Mouse (Mus musculus): ENCODE measurements around the gene Ifna7.
"Not testable (repeated sequence)": the region's sequence is repeated elsewhere in the genome, so short reads cannot be mapped to it uniquely, and the experiment has no call there.

The Ifna7 gene

DNA sequence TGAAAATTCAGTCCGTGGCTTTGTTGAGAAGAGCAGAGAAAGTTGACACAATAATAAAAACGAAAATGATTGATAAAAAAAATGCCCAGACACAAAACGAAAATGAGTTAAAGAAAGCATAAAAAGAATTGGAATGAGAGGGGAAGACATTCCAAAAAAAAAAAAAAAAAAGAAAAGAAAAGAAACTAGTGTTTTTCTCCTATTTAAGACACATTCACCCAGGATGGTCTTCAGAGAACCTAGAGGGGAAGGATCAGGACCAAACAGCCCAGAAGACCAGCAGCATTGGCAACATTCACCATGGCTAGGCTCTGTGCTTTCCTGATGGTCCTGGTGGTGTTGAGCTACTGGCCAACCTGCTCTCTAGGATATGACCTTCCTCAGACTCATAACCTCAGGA lies at the start of gene Ifna7:
Ifna7 (plus strand) TSS at position 301 of the 400 bp plus-strand sequence.
- Histone ChIP-seq H3K36me3 (ENCODE audit: control insufficient read depth, insufficient read depth, low read length, poor library complexity, severe bottlenecking) (no peaks in the 10 kb centered on the region), H3K27me3 (ENCODE audit: control insufficient read depth, insufficient read depth, low read length, poor library complexity, severe bottlenecking) (no peaks in the 10 kb centered on the region)
- no peak for DNase-seq (ENCODE audit: low read depth, low spot score)

DNA sequence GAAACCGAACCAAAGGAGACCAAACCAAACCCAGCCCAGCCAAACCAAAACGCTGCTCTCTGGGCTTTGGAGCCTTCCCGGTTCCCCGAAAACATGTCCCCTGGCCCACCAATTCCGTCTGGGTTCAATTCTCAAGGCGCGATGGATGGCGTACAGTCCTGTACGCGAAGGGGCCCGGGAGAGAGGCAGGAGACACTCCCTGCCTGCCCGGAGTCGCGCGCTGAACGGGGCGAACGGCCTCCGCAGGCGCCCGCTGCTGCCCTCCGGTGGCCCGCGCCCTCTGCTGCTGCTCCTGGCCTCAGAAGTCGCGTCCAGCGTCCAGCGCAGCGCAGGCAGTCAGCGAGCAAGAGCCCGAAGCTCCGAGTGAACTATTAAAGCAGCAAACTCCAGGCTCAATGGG lies 42.5 kb upstream of the Ifna7 start, which contains the start of gene Gm13290:
Gm13290 (plus strand) TSS at position 301 of the 400 bp plus-strand sequence.
- not testable (repeated sequence) for H3K27me3 ChIP-seq (ENCODE audit: control insufficient read depth, insufficient read depth, low read length, poor library complexity, severe bottlenecking); DNase-seq (ENCODE audit: low read depth, low spot score); H3K36me3 ChIP-seq (ENCODE audit: control insufficient read depth, insufficient read depth, low read length, poor library complexity, severe bottlenecking)

DNA sequence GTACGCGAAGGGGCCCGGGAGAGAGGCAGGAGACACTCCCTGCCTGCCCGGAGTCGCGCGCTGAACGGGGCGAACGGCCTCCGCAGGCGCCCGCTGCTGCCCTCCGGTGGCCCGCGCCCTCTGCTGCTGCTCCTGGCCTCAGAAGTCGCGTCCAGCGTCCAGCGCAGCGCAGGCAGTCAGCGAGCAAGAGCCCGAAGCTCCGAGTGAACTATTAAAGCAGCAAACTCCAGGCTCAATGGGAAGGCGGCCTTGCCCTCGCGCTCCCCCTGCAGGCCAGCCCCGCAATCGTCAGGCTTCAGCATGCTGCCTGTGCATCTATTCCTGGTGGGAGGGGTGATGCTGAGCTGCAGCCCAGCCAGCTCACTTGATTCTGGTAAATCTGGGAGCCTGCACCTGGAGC lies 39.4 kb upstream of the Ifna7 start, which contains the start of gene Gm13289:
Gm13289 (plus strand) TSS at position 301 of the 400 bp plus-strand sequence.
- DNase-seq (ENCODE audit: low read depth, low spot score); H3K27me3 ChIP-seq (ENCODE audit: control insufficient read depth, insufficient read depth, low read length, poor library complexity, severe bottlenecking); H3K36me3 ChIP-seq (ENCODE audit: control insufficient read depth, insufficient read depth, low read length, poor library complexity, severe bottlenecking): not testable (repeated sequence)

DNA sequence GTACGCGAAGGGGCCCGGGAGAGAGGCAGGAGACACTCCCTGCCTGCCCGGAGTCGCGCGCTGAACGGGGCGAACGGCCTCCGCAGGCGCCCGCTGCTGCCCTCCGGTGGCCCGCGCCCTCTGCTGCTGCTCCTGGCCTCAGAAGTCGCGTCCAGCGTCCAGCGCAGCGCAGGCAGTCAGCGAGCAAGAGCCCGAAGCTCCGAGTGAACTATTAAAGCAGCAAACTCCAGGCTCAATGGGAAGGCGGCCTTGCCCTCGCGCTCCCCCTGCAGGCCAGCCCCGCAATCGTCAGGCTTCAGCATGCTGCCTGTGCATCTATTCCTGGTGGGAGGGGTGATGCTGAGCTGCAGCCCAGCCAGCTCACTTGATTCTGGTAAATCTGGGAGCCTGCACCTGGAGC lies 36.5 kb upstream of the Ifna7 start, which contains the start of gene Gm13272:
Gm13272 (plus strand) TSS at position 301 of the 400 bp plus-strand sequence.
- not testable (repeated sequence) for H3K27me3 ChIP-seq (ENCODE audit: control insufficient read depth, insufficient read depth, low read length, poor library complexity, severe bottlenecking); H3K36me3 ChIP-seq (ENCODE audit: control insufficient read depth, insufficient read depth, low read length, poor library complexity, severe bottlenecking); DNase-seq (ENCODE audit: low read depth, low spot score)

DNA sequence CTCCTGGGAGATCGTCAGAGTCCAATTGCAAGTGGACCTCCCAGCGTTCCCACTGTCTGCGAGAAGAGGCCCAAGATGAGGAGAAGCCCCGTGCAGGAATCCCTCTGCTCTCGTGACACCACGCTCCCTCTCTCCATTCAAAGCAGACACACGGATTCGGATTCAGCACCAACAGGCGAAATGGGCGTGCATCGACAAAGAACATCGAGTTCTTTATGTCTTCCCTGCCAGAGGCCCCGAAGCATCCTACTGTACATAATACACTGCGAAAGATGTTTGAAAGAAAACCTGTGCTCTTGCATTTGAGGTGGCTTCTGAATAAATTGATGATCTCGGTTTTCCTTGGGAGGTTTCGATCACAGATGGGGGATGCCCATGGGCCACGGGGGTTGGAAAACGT lies 35.7 kb upstream of the Ifna7 start:
- H3K27me3 ChIP-seq (ENCODE audit: control insufficient read depth, insufficient read depth, low read length, poor library complexity, severe bottlenecking); DNase-seq (ENCODE audit: low read depth, low spot score); H3K36me3 ChIP-seq (ENCODE audit: control insufficient read depth, insufficient read depth, low read length, poor library complexity, severe bottlenecking): not testable (repeated sequence)

DNA sequence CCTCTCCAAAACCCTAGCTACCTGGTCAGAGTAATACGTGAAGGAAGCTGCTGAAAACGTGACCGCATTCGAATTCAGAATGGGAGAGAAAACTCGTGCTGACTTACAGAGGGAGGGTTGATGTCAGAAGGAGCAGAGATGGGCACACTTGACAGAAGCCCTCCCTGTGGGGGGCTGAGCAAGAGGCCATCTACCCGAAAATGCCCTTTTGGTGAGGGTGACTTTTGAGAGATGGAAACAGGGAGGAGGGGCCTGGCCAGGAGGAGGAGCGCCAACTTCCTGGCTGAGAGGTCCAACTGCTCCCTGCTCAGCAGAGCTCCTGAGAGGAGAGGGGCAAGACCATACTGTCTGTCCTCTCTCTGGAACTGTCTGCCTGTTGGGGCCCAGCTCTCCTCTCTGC lies 34.2 kb upstream of the Ifna7 start, which contains the start of gene Ifnz:
Ifnz (plus strand) TSS at position 301 of the 400 bp plus-strand sequence.
- H3K36me3 ChIP-seq (ENCODE audit: control insufficient read depth, insufficient read depth, low read length, poor library complexity, severe bottlenecking); H3K27me3 ChIP-seq (ENCODE audit: control insufficient read depth, insufficient read depth, low read length, poor library complexity, severe bottlenecking); DNase-seq (ENCODE audit: low read depth, low spot score): not testable (repeated sequence)

DNA sequence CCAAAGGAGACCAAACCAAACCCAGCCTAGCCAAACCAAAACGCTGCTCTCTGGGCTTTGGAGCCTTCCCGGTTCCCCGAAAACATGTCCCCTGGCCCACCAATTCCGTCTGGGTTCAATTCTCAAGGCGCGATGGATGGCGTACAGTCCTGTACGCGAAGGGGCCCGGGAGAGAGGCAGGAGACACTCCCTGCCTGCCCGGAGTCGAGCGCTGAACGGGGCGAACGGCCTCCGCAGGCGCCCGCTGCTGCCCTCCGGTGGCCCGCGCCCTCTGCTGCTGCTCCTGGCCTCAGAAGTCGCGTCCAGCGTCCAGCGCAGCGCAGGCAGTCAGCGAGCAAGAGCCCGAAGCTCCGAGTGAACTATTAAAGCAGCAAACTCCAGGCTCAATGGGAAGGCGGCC lies 33.7 kb upstream of the Ifna7 start:
- DNase-seq (ENCODE audit: low read depth, low spot score); H3K36me3 ChIP-seq (ENCODE audit: control insufficient read depth, insufficient read depth, low read length, poor library complexity, severe bottlenecking); H3K27me3 ChIP-seq (ENCODE audit: control insufficient read depth, insufficient read depth, low read length, poor library complexity, severe bottlenecking): not testable (repeated sequence)

DNA sequence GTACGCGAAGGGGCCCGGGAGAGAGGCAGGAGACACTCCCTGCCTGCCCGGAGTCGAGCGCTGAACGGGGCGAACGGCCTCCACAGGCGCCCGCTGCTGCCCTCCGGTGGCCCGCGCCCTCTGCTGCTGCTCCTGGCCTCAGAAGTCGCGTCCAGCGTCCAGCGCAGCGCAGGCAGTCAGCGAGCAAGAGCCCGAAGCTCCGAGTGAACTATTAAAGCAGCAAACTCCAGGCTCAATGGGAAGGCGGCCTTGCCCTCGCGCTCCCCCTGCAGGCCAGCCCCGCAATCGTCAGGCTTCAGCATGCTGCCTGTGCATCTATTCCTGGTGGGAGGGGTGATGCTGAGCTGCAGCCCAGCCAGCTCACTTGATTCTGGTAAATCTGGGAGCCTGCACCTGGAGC lies 30.6 kb upstream of the Ifna7 start, which contains the start of gene Gm13276:
Gm13276 (plus strand) TSS at position 301 of the 400 bp plus-strand sequence.
- H3K36me3 ChIP-seq (ENCODE audit: control insufficient read depth, insufficient read depth, low read length, poor library complexity, severe bottlenecking); H3K27me3 ChIP-seq (ENCODE audit: control insufficient read depth, insufficient read depth, low read length, poor library complexity, severe bottlenecking); DNase-seq (ENCODE audit: low read depth, low spot score): not testable (repeated sequence)

DNA sequence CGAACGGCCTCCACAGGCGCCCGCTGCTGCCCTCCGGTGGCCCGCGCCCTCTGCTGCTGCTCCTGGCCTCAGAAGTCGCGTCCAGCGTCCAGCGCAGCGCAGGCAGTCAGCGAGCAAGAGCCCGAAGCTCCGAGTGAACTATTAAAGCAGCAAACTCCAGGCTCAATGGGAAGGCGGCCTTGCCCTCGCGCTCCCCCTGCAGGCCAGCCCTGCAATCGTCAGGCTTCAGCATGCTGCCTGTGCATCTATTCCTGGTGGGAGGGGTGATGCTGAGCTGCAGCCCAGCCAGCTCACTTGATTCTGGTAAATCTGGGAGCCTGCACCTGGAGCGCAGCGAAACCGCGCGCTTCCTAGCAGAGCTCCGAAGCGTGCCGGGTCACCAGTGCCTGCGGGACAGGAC lies 27.6 kb upstream of the Ifna7 start, which contains the start of gene Gm13277:
Gm13277 (plus strand) TSS at position 231 of the 400 bp plus-strand sequence.
- not testable (repeated sequence) for DNase-seq (ENCODE audit: low read depth, low spot score); H3K36me3 ChIP-seq (ENCODE audit: control insufficient read depth, insufficient read depth, low read length, poor library complexity, severe bottlenecking); H3K27me3 ChIP-seq (ENCODE audit: control insufficient read depth, insufficient read depth, low read length, poor library complexity, severe bottlenecking)

DNA sequence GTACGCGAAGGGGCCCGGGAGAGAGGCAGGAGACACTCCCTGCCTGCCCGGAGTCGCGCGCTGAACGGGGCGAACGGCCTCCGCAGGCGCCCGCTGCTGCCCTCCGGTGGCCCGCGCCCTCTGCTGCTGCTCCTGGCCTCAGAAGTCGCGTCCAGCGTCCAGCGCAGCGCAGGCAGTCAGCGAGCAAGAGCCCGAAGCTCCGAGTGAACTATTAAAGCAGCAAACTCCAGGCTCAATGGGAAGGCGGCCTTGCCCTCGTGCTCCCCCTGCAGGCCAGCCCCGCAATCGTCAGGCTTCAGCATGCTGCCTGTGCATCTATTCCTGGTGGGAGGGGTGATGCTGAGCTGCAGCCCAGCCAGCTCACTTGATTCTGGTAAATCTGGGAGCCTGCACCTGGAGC lies 24.8 kb upstream of the Ifna7 start, which contains the start of gene Gm13278:
Gm13278 (plus strand) TSS at position 301 of the 400 bp plus-strand sequence.
- not testable (repeated sequence) for H3K36me3 ChIP-seq (ENCODE audit: control insufficient read depth, insufficient read depth, low read length, poor library complexity, severe bottlenecking); H3K27me3 ChIP-seq (ENCODE audit: control insufficient read depth, insufficient read depth, low read length, poor library complexity, severe bottlenecking); DNase-seq (ENCODE audit: low read depth, low spot score)

DNA sequence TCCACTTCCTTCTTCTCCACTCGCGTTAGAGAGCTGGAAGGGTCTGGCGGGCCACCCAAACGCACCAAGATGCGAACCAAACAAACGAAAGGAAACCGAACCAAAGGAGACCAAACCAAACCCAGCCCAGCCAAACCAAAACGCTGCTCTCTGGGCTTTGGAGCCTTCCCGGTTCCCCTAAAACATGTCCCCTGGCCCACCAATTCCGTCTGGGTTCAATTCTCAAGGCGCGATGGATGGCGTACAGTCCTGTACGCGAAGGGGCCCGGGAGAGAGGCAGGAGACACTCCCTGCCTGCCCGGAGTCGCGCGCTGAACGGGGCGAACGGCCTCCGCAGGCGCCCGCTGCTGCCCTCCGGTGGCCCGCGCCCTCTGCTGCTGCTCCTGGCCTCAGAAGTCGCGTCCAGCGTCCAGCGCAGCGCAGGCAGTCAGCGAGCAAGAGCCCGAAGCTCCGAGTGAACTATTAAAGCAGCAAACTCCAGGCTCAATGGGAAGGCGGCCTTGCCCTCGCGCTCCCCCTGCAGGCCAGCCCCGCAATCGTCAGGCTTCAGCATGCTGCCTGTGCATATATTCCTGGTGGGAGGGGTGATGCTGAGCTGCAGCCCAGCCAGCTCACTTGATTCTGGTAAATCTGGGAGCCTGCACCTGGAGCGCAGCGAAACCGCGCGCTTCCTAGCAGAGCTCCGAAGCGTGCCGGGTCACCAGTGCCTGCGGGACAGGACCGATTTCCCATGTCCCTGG lies 21.9 kb upstream of the Ifna7 start, which contains the start of gene Gm13275:
Gm13275 (plus strand) TSS at position 552 of the 740 bp plus-strand sequence.
- not testable (repeated sequence) for H3K36me3 ChIP-seq (ENCODE audit: control insufficient read depth, insufficient read depth, low read length, poor library complexity, severe bottlenecking); DNase-seq (ENCODE audit: low read depth, low spot score); H3K27me3 ChIP-seq (ENCODE audit: control insufficient read depth, insufficient read depth, low read length, poor library complexity, severe bottlenecking)

DNA sequence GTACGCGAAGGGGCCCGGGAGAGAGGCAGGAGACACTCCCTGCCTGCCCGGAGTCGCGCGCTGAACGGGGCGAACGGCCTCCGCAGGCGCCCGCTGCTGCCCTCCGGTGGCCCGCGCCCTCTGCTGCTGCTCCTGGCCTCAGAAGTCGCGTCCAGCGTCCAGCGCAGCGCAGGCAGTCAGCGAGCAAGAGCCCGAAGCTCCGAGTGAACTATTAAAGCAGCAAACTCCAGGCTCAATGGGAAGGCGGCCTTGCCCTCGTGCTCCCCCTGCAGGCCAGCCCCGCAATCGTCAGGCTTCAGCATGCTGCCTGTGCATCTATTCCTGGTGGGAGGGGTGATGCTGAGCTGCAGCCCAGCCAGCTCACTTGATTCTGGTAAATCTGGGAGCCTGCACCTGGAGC lies 18.9 kb upstream of the Ifna7 start, which contains the start of gene Gm13279:
Gm13279 (plus strand) TSS at position 301 of the 400 bp plus-strand sequence.
- H3K27me3 ChIP-seq (ENCODE audit: control insufficient read depth, insufficient read depth, low read length, poor library complexity, severe bottlenecking); H3K36me3 ChIP-seq (ENCODE audit: control insufficient read depth, insufficient read depth, low read length, poor library complexity, severe bottlenecking): not testable (repeated sequence)

DNA sequence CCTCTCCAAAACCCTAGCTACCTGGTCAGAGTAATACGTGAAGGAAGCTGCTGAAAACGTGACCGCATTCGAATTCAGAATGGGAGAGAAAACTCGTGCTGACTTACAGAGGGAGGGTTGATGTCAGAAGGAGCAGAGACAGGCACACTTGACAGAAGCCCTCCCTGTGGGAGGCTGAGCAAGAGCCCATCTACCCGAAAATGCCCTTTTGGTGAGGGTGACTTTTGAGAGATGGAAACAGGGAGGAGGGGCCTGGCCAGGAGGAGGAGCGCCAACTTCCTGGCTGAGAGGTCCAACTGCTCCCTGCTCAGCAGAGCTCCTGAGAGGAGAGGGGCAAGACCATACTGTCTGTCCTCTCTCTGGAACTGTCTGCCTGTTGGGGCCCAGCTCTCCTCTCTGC lies 16.7 kb upstream of the Ifna7 start, which contains the start of gene Gm13285:
Gm13285 (plus strand) TSS at position 301 of the 400 bp plus-strand sequence.
- DNase-seq (ENCODE audit: low read depth, low spot score); H3K36me3 ChIP-seq (ENCODE audit: control insufficient read depth, insufficient read depth, low read length, poor library complexity, severe bottlenecking); H3K27me3 ChIP-seq (ENCODE audit: control insufficient read depth, insufficient read depth, low read length, poor library complexity, severe bottlenecking): not testable (repeated sequence)

More for the DNA sequence above, 18.9 kb upstream of the Ifna7 start, which contains the start of gene Gm13279:
- DNase-seq (ENCODE audit: low read depth, low spot score), result not testable (repeated sequence)

DNA sequence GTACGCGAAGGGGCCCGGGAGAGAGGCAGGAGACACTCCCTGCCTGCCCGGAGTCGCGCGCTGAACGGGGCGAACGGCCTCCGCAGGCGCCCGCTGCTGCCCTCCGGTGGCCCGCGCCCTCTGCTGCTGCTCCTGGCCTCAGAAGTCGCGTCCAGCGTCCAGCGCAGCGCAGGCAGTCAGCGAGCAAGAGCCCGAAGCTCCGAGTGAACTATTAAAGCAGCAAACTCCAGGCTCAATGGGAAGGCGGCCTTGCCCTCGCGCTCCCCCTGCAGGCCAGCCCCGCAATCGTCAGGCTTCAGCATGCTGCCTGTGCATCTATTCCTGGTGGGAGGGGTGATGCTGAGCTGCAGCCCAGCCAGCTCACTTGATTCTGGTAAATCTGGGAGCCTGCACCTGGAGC lies 13.1 kb upstream of the Ifna7 start, which contains the start of gene Gm13287:
Gm13287 (plus strand) TSS at position 301 of the 400 bp plus-strand sequence.
- not testable (repeated sequence) for H3K36me3 ChIP-seq (ENCODE audit: control insufficient read depth, insufficient read depth, low read length, poor library complexity, severe bottlenecking); DNase-seq (ENCODE audit: low read depth, low spot score); H3K27me3 ChIP-seq (ENCODE audit: control insufficient read depth, insufficient read depth, low read length, poor library complexity, severe bottlenecking)

DNA sequence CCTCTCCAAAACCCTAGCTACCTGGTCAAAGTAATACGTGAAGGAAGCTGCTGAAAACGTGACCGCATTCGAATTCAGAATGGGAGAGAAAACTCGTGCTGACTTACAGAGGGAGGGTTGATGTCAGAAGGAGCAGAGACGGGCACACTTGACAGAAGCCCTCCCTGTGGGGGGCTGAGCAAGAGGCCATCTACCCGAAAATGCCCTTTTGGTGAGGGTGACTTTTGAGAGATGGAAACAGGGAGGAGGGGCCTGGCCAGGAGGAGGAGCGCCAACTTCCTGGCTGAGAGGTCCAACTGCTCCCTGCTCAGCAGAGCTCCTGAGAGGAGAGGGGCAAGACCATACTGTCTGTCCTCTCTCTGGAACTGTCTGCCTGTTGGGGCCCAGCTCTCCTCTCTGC lies 10.8 kb upstream of the Ifna7 start, which contains the start of gene Gm13288:
Gm13288 (plus strand) TSS at position 301 of the 400 bp plus-strand sequence.
- DNase-seq (ENCODE audit: low read depth, low spot score); H3K36me3 ChIP-seq (ENCODE audit: control insufficient read depth, insufficient read depth, low read length, poor library complexity, severe bottlenecking): not testable (repeated sequence)

More for the DNA sequence above, 10.8 kb upstream of the Ifna7 start, which contains the start of gene Gm13288:
- not testable (repeated sequence) for H3K27me3 ChIP-seq (ENCODE audit: control insufficient read depth, insufficient read depth, low read length, poor library complexity, severe bottlenecking)
